Mouse (Mus musculus): Measurements from ENCODE around the gene Zfp507. TPM values are rescaled to one million over a fixed set of nuclear protein-coding genes. Genes with fewer than 3 reads are reported as not detected.

Gene Zfp507
- polyA plus RNA-seq, 1 experiment from 2014 or later = 17.2 TPM

DNA sequence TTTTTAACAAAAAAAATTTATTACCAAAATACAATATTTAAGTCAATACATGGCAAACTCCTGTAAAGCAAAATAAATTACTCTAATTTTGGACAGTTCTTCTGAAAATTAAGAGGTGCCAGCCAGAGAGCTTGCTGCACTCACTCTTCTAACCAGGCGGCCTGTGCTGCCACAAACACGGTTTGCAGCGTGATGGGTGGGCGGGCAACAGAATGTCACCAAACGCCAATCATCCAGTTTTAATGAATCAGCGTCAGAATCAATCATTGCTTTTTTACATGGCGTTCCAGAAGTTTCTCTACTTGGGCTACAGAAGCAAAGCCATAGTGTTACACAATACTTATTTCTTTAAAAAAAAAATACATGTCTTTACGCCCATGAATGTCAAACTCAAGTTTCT, 30.5 kb downstream of the Zfp507 start:
- H3K36me3 ChIP-seq = peaks cover 28% of the 10 kb centered on the region
- 90% methylated on average over 8 of the region's 8 CpGs for WGBS

DNA sequence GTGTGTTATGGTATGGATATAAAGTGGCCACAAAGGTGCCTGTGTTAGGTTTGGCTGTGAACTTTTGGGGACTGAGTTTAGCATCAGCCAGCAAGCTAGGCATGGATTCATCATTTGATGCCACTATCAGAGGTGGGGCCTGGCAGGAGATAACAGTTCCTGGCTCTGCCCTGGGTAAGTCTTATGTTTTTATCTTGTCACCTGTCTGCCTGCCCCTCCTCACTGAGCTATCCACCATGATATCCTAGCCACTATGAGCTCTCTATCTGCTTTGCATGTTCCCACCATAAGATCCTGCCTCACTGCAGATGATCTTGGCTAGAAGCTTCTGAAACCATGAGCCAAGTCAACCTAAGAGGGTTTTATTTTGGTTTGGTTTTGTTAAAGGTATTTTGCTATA, 31.7 kb downstream of the Zfp507 start:
- no peaks in the 10 kb centered on the region for H3K4me1 ChIP-seq
- H3K4me2 ChIP-seq = no peak overlapping the region
- H3K4me3 ChIP-seq (replicated peaks) = no peak overlapping the region
- H3K9me3 ChIP-seq = no peaks in the 10 kb centered on the region
- no peak overlapping the region for H3K9ac ChIP-seq
- H3K36me3 ChIP-seq = peaks cover 26% of the 10 kb centered on the region
- H3K27me3 ChIP-seq (replicated peaks) = no peaks in the 10 kb centered on the region
- H3K27ac ChIP-seq = no peak overlapping the region
- ATAC-seq (ENCODE audit: insufficient read depth, low FRiP score, low read depth) = no peak

More for the DNA sequence above, 30.5 kb downstream of the Zfp507 start:
- H3K4me2 ChIP-seq = no peak overlapping the region
- no peaks in the 10 kb centered on the region for H3K4me1 ChIP-seq
- no peaks in the 10 kb centered on the region for H3K9me3 ChIP-seq
- H3K27ac ChIP-seq = no peak overlapping the region
- no peaks in the 10 kb centered on the region for H3K27me3 ChIP-seq (replicated peaks)
- no peak overlapping the region for H3K9ac ChIP-seq
- H3K4me3 ChIP-seq (replicated peaks) = no peak overlapping the region
- no peak for ATAC-seq (ENCODE audit: insufficient read depth, low FRiP score, low read depth)

DNA sequence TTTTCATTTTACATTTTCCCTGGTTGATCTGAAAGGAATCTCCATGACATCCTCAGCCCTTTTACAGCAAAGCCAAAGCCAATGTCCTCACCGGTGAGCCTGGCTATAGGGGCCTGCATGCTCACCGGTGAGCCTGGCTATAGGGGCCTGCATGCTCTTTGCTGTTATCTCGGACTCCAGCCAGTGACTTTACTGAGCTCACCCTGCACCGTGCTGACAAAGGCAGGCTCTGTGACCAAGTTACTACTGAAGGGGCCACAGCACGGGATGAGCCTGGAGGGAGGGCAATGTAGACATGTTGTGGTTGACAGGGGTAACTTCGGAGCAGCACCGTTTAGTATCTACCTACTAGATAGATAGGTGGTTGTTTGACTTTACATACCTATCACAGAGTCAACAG, 32.7 kb downstream of the Zfp507 start:
- Histone ChIP-seq H3K9ac (no peak overlapping the region), H3K4me3 (replicated peaks) (no peak overlapping the region), H3K9me3 (no peaks in the 10 kb centered on the region), H3K27ac (no peak overlapping the region), H3K27me3 (replicated peaks) (no peaks in the 10 kb centered on the region), H3K4me1 (no peaks in the 10 kb centered on the region), H3K36me3 (peaks cover 17% of the 10 kb centered on the region), H3K4me2 (no peak overlapping the region)
- ATAC-seq (ENCODE audit: insufficient read depth, low FRiP score, low read depth) = no peak
- 73% methylated on average over 7 of the region's 7 CpGs for WGBS

DNA sequence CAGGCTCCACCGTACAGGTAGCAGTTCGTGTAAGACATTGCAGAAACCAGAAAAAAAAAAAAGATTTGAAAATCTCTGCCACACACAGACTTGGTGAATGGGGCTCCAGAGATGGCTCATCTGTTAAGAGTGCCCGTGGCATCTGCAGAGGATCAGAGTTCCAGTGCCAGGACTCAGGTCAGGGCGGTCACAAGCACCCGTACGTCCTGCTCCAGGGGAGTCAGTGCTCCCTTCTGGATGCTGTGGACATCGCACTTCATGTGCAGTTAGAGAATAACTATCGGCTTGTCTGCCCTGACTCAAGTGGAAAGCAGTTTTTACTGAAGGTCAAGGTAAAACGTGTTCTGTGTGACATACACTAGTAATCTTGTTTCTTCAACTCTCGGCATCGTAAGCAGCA, 38.3 kb downstream of the Zfp507 start:
- H3K4me2 ChIP-seq = no peak overlapping the region
- H3K4me1 ChIP-seq = no peaks in the 10 kb centered on the region
- no peak overlapping the region for H3K4me3 ChIP-seq (replicated peaks)
- no peak for ATAC-seq (ENCODE audit: insufficient read depth, low FRiP score, low read depth)
- 87% methylated on average over 11 of the region's 11 CpGs for WGBS
- H3K36me3 ChIP-seq = no peaks in the 10 kb centered on the region
- no peaks in the 10 kb centered on the region for H3K9me3 ChIP-seq
- H3K27me3 ChIP-seq (replicated peaks) = no peaks in the 10 kb centered on the region
- H3K9ac ChIP-seq = no peak overlapping the region
- no peak overlapping the region for H3K27ac ChIP-seq

DNA sequence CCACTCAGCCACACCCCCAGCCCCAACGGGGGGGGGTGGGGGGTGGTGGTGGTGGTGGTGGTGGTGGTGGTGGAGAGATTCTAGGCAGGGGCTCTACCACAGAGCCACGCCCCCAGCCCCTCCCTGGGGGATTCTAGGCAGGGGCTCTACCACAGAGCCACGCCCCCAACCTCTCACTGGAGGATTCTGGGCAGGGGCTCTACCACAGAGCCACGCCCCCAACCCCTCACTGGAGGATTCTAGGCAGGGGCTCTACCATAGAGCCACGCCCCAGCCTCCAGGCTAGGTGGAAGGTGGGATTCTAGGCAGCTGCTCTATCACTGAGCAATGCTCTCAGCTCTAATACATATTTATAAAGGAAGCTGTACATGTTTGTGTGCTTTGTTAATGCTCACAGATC, 41.0 kb downstream of the Zfp507 start:
- H3K4me1 ChIP-seq = no peaks in the 10 kb centered on the region
- no peaks in the 10 kb centered on the region for H3K9me3 ChIP-seq
- no peaks in the 10 kb centered on the region for H3K36me3 ChIP-seq
- H3K27ac ChIP-seq = no peak overlapping the region
- H3K4me3 ChIP-seq (replicated peaks) = no peak overlapping the region
- H3K9ac ChIP-seq = no peak overlapping the region
- H3K4me2 ChIP-seq = no peak overlapping the region
- ATAC-seq (ENCODE audit: insufficient read depth, low FRiP score, low read depth) = no peak
- WGBS = 72% methylated on average over 5 of the region's 5 CpGs
- H3K27me3 ChIP-seq (replicated peaks) = no peaks in the 10 kb centered on the region

DNA sequence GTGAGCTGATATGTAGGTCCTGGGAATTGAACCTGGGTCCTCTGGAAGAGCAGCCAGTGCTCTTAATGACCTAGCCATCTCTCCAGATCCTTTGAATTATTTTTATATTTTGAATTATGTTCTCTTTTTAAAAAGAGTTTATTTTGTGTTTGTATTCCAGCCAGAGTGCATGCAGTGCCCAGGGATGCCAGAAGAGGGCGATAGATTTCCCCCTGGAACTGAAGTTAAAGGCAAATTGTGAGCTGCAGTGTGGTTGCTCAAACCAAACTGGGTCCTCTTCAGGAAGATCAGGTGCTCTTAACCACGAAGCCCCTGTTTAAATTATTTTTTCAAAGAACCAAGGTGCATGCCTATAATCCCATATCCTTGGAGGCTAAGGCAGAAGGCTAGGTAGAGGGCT, 43.2 kb downstream of the Zfp507 start:
- no peaks in the 10 kb centered on the region for H3K4me1 ChIP-seq
- ATAC-seq (ENCODE audit: insufficient read depth, low FRiP score, low read depth) = no peak
- 22% methylated on average over 2 of the region's 2 CpGs for WGBS
- H3K27me3 ChIP-seq (replicated peaks) = no peaks in the 10 kb centered on the region
- H3K36me3 ChIP-seq = no peaks in the 10 kb centered on the region
- H3K9ac ChIP-seq = no peak overlapping the region
- no peak overlapping the region for H3K4me2 ChIP-seq
- no peak overlapping the region for H3K4me3 ChIP-seq (replicated peaks)
- H3K9me3 ChIP-seq = no peaks in the 10 kb centered on the region
- no peak overlapping the region for H3K27ac ChIP-seq

DNA sequence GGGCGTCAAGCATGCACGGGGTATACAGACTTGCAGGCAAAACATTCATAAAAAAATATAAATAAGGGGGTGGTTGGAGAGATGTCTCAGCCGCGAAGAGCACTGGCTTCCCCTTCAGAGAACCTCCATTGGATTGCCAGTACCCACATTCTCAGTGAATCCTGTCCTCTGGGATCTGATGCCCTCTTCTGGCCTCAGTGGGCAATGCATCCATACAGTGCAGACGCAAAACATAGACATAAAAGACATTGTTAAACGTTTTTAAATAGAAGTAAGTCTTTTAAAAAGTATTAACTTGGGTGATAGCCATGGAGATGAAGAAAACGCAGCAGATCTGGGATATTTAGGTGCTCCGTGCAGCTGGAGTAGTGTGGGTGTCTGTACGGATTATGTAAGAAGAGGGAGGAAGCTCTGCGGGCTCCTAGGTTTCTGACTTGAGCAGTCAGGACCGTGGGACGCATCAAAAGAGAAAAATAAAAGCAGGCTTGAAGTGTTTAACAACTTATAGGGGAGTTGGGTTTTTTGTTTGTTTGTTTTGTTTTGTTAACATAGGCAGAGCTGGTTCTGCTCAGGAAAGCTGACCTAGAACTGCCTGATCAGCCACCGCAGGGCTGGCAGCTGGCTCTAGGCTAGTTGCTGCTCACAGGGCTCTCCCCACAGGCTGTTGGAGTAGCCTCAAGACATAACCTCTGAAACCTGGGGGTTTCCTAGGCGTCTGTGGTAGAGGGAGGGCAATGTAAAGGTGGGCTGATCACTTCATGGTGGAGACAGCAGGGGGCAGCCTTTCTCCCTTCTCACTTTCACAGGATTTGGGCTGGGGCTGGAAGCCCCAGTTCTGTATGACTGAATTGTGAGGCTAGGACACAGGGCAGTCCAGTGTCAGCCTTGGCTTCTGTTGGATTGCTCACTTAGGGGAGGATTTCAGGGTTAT, 46.0 kb downstream of the Zfp507 start:
- no peak overlapping the region for H3K4me2 ChIP-seq
- H3K27ac ChIP-seq = no peak overlapping the region
- no peak overlapping the region for H3K4me3 ChIP-seq (replicated peaks)
- H3K36me3 ChIP-seq = no peaks in the 10 kb centered on the region
- H3K27me3 ChIP-seq (replicated peaks) = no peaks in the 10 kb centered on the region
- no peaks in the 10 kb centered on the region for H3K9me3 ChIP-seq
- no peak overlapping the region for H3K9ac ChIP-seq
- no peak for ATAC-seq (ENCODE audit: insufficient read depth, low FRiP score, low read depth)
- H3K4me1 ChIP-seq = peaks cover 12% of the 10 kb centered on the region; the same call in 1 of the 2 replicates
- WGBS = 39% methylated on average over 14 of the region's 14 CpGs

DNA sequence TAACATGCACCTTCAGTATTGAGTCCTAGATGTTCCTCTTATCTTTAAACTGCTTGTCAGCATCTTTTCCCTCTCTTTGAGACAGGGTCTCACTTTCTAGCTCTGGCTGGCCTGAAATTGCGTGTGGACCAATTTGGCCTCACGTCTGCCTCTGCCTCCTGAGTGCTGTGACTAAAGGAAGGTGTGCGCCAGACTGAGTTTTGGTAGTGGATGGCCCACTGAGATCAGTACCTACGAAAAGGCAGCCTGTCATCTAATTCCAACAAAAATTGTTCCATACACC, 48.0 kb downstream of the Zfp507 start:
- Histone ChIP-seq H3K9ac (no peak overlapping the region), H3K9me3 (no peaks in the 10 kb centered on the region), H3K4me2 (peak overlapping the region; percentile 99), H3K27me3 (replicated peaks) (no peaks in the 10 kb centered on the region), H3K36me3 (no peaks in the 10 kb centered on the region), H3K4me1 (peaks cover 12% of the 10 kb centered on the region; the same call in 1 of the 2 replicates), H3K4me3 (replicated peaks) (peak overlapping the region; percentile 87), H3K27ac (peak overlapping the region; percentile 52; the same call in 1 of the 2 replicates)
- WGBS = 71% methylated on average over 4 of the region's 4 CpGs
- ATAC-seq (ENCODE audit: insufficient read depth, low FRiP score, low read depth) = no peak

DNA sequence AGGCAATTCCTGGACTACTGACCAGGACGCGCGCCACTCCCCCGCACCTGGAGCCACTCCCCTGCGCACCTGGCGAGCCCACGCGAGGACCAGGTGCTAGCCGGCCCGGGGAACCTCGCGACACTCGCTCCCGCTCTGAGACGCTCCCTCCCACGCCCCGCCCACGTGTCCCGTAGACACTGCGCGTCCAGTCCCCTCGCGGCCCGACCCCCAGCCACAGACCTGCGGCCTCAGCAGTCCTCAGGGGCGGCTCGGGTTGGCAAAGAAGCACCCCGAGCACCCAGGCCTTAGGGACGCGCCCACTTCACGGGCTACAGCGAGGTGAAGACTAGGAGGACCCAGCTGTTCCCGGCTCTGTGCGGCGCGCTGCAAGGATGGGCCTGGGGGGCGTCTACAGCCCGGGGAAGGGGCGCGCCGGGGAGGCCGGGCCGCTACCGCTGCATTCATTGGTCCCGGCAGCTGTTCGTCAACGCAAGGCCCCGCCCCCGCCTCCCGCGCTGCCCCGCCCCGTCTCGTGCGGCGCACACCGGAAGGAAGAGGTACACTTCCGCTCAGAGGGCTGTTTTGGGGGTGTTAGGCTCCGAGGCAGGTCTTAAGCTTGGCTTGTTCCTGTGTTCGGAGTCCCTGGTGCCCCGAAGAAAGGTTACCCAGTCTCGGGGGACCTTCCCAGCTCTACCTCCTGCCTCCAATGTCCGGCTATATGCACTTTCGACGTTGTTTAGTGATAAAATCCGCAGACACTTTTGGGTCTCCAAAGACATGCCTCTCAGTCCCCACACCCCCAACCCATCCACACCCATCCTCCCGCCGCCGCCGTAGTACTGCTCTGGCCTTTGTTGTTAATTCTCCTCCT, 48.5 kb downstream of the Zfp507 start, which contains the start of gene Dpy19l3:
Gene Dpy19l3, minus strand, starts transcription at position 422 of the 853 bp plus-strand sequence.
- Histone ChIP-seq H3K4me3 (replicated peaks) (peak within 1 kb of the TSS; percentile 87), H3K27ac (peak within 1 kb of the TSS; percentile 59), H3K4me1 (peaks cover 12% of the 10 kb centered on the region; the same call in 1 of the 2 replicates), H3K9ac (peak within 1 kb of the TSS; percentile 63), H3K36me3 (no peaks in the 10 kb centered on the region), H3K4me2 (peak within 1 kb of the TSS; percentile 99), H3K9me3 (no peaks in the 10 kb centered on the region), H3K27me3 (replicated peaks) (no peaks in the 10 kb centered on the region)
- peak; percentile 97 for ATAC-seq (ENCODE audit: insufficient read depth, low FRiP score, low read depth)
- under 1% methylated on average over 70 of the region's 70 CpGs for WGBS

DNA sequence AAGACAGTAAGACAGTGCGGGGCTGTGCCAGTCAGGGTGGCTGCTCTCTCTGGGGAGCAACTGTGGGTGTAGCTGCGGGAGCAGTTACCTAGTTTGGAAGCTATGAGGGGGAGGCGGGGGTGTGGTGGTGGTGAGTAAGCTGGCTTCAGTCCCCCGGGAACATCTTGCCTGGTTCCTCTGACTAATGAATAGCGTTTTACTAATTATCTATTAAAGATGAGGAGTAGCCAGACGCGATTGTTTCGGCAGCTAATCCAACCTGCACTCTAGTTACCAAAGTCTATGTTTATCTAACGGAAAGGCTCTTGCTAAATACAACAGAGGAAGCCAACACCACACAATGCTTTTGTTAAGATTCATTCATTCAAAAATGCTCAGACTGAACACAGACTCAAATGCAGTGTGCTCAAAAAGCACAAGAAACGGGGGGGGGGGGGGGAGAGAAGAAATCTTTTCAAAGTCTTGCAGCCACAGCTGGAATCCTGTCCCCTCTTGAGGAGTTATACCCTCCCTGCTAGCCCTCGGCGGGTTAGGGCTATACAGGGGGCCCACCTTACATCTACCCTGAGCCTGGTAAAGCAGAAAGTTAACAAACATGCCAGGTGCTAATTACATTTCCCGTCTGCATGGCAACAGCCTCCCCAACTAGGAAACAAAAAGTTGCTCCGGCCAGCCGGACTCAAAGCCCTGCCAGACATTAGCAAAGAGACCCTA, 49.3 kb downstream of the Zfp507 start:
- no peak for ATAC-seq (ENCODE audit: insufficient read depth, low FRiP score, low read depth)
- H3K9ac ChIP-seq = peak overlapping the region; percentile 63; the same call in 1 of the 2 replicates
- WGBS = 5% methylated on average over 15 of the region's 15 CpGs
- H3K4me3 ChIP-seq (replicated peaks) = peak overlapping the region; percentile 87
- peaks cover 12% of the 10 kb centered on the region; the same call in 1 of the 2 replicates for H3K4me1 ChIP-seq
- no peaks in the 10 kb centered on the region for H3K36me3 ChIP-seq
- H3K9me3 ChIP-seq = no peaks in the 10 kb centered on the region
- H3K27me3 ChIP-seq (replicated peaks) = no peaks in the 10 kb centered on the region
- no peak overlapping the region for H3K27ac ChIP-seq
- peak overlapping the region; percentile 99 for H3K4me2 ChIP-seq

DNA sequence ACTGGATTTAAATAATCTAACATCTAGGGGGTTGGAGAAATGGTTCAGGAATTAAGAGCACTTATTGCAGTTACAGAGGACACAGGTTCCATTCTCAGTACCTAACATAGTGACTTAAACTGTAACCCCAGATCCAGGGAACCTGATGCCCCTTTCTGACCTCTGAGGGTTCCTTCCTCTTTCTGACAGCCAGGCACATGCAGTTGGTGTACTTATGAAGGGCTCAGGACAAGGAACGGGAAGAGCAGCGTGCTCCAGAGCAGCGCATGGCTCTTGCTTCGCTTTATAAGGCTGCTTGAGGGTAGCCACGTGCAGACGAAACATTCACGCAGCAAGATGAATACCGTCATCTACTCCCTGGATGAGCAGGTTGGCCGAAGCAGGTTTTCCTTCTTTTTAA, 51.9 kb downstream of the Zfp507 start:
- no peak for ATAC-seq (ENCODE audit: insufficient read depth, low FRiP score, low read depth)
- WGBS = 95% methylated on average over 9 of the region's 9 CpGs

More for the DNA sequence above, 51.9 kb downstream of the Zfp507 start:
- Histone ChIP-seq H3K36me3 (0 out of 2 replicates have a peak, but pooled peaks cover 3% of the 10 kb centered on the region), H3K27ac (no peak overlapping the region), H3K4me3 (replicated peaks) (no peak overlapping the region), H3K9ac (no peak overlapping the region), H3K27me3 (replicated peaks) (no peaks in the 10 kb centered on the region), H3K4me1 (peaks cover 12% of the 10 kb centered on the region; the same call in 1 of the 2 replicates), H3K4me2 (no peak overlapping the region), H3K9me3 (no peaks in the 10 kb centered on the region)

Measured in stomach, embryonic 15.5 days (tissue).